ENCODE assay signal across 9 mouse cellular contexts in the genomic region with DNA sequence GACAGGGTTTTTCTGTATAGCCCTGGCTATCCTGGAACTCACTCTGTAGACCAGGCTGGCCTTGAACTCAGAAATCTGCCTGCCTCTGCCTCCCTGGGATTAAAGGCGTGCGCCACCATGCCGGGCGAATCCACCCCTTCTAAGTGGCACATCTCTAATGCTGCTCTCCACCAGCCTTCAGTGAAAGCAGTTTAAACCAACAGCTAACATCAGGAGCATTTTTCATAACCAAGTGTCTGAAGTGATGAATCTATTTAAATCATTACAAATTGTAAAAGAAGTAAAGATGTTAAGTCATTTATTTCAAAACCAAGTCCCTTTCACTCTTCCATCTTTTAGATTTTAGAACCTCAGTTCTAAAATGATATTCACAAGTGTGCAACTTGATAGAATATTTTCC. TPM values are rescaled to one million over a fixed set of nuclear protein-coding genes. Genes with fewer than 3 reads are reported as not detected.
DNase-seq lines count a peak whose midpoint lies in the region; ATAC-seq lines count a peak whose summit lies in the region.
"Had no signal": no experiment of that assay in that cellular context is flagged by ENCODE, and none has a peak within 500 bp of the region (broad histone marks: within the 10 kb centered on the region; RNA-seq: fewer than 3 reads in every experiment).

No protein-coding gene starts in this region.

- H3K9ac ChIP-seq in heart, embryonic 12.5 days: no peak overlapping the region
- H3K9ac ChIP-seq in lung, embryonic 16.5 days (ENCODE audit: low read length): peak overlapping the region; percentile 78; the same call in 1 of the 2 replicates
- H3K9ac ChIP-seq in limb, embryonic 11.5 days (ENCODE audit: low read length): no peak overlapping the region
- peak overlapping the region; percentile 75; the same call in 1 of the 2 replicates for H3K9ac ChIP-seq in stomach, embryonic 16.5 days (ENCODE audit: low read length)

- H3K36me3 ChIP-seq in heart, embryonic 12.5 days: no peaks in the 10 kb centered on the region
- H3K36me3 ChIP-seq in lung, embryonic 16.5 days (ENCODE audit: control insufficient read depth, insufficient read depth, low read length): no peaks in the 10 kb centered on the region
- H3K36me3 ChIP-seq in limb, embryonic 11.5 days (ENCODE audit: control insufficient read depth, insufficient read depth, low read length): no peaks in the 10 kb centered on the region
- H3K36me3 ChIP-seq in stomach, embryonic 16.5 days (ENCODE audit: control insufficient read depth, insufficient read depth, low read length): no peaks in the 10 kb centered on the region

- H3K4me2 ChIP-seq in heart, embryonic 12.5 days: peak overlapping the region; percentile 73
- peak overlapping the region; percentile 74 for H3K4me2 ChIP-seq in lung, embryonic 16.5 days (ENCODE audit: low read depth, low read length)
- peak overlapping the region; percentile 61; the same call in 1 of the 2 replicates for H3K4me2 ChIP-seq in limb, embryonic 11.5 days (ENCODE audit: low read depth, severe bottlenecking)
- peak overlapping the region; percentile 50 for H3K4me2 ChIP-seq in stomach, embryonic 16.5 days (ENCODE audit: low read depth, low read length)

- peak overlapping the region; percentile 52 for H3K4me3 ChIP-seq in heart, embryonic 12.5 days
- peak overlapping the region; percentile 66 for H3K4me3 ChIP-seq in lung, embryonic 16.5 days (ENCODE audit: low read length)
- no peak overlapping the region for H3K4me3 ChIP-seq in limb, embryonic 11.5 days (ENCODE audit: low read depth, low read length)
- H3K4me3 ChIP-seq in stomach, embryonic 16.5 days (replicated peaks; ENCODE audit: low read length): peak overlapping the region; percentile 61

- no peaks in the 10 kb centered on the region for H3K9me3 ChIP-seq in heart, embryonic 12.5 days (replicated peaks)
- no peaks in the 10 kb centered on the region for H3K9me3 ChIP-seq in lung, embryonic 16.5 days (ENCODE audit: control insufficient read depth, low read length)
- H3K9me3 ChIP-seq in limb, embryonic 11.5 days (ENCODE audit: control insufficient read depth, low read length): no peaks in the 10 kb centered on the region
- H3K9me3 ChIP-seq in stomach, embryonic 16.5 days (replicated peaks; ENCODE audit: control insufficient read depth, low read length): no peaks in the 10 kb centered on the region

- DNase-seq in heart, adult 8-10 months (ENCODE audit: low spot score): no peak
- DNase-seq in lung, postnatal 14 days: no peak
- no peak for DNase-seq in limb, embryonic 11.5 days (ENCODE audit: low spot score)
- DNase-seq in right cerebral cortex, postnatal 14 days: no peak

- WGBS in heart, embryonic 12.5 days: 88% methylated on average over 4 of the region's 4 CpGs
- 92% methylated on average over 4 of the region's 4 CpGs for WGBS in lung, embryonic 16.5 days
- WGBS in limb, embryonic 11.5 days: 93% methylated on average over 4 of the region's 4 CpGs
- WGBS in stomach, embryonic 16.5 days: 93% methylated on average over 4 of the region's 4 CpGs

- no peaks in the 10 kb centered on the region for H3K4me1 ChIP-seq in heart, embryonic 12.5 days (replicated peaks)
- H3K4me1 ChIP-seq in lung, embryonic 16.5 days (replicated peaks; ENCODE audit: control insufficient read depth, insufficient read depth, low read length): peaks cover 4% of the 10 kb centered on the region
- no peaks in the 10 kb centered on the region for H3K4me1 ChIP-seq in limb, embryonic 11.5 days (ENCODE audit: control insufficient read depth, insufficient read depth, low read length)
- peaks cover 5% of the 10 kb centered on the region for H3K4me1 ChIP-seq in stomach, embryonic 16.5 days (ENCODE audit: control insufficient read depth, insufficient read depth, low read length)

- no peak for ATAC-seq in heart, embryonic 12.5 days (ENCODE audit: insufficient number of reproducible peaks, low FRiP score)
- ATAC-seq in lung, embryonic 16.5 days (ENCODE audit: low read depth): no peak
- ATAC-seq in limb, embryonic 11.5 days (ENCODE audit: insufficient number of reproducible peaks, low FRiP score, low TSS enrichment, low read depth): no peak
- no peak for ATAC-seq in stomach, embryonic 16.5 days (ENCODE audit: insufficient read depth, low FRiP score)
- no peak for ATAC-seq in megakaryocyte-erythroid progenitor cell, adult 5-6 weeks (replicated peaks; ENCODE audit: low FRiP score, low TSS enrichment, poor library complexity, severe bottlenecking)
- ATAC-seq: CD4-positive, CD25-positive, alpha-beta regulatory T cell, adult 4 months had no signal

- no peaks in the 10 kb centered on the region for H3K27me3 ChIP-seq in heart, embryonic 12.5 days (replicated peaks)
- H3K27me3 ChIP-seq in lung, embryonic 16.5 days (ENCODE audit: control insufficient read depth, insufficient read depth, low read depth, low read length): no peaks in the 10 kb centered on the region
- no peaks in the 10 kb centered on the region for H3K27me3 ChIP-seq in limb, embryonic 11.5 days (ENCODE audit: control insufficient read depth, insufficient read depth, low read length)
- H3K27me3 ChIP-seq in stomach, embryonic 16.5 days (ENCODE audit: control insufficient read depth, insufficient read depth, low read length): no peaks in the 10 kb centered on the region

- H3K27ac ChIP-seq in heart, embryonic 12.5 days (ENCODE audit: poor library complexity, severe bottlenecking): no peak overlapping the region
- H3K27ac ChIP-seq in lung, embryonic 16.5 days (ENCODE audit: low read length): no peak overlapping the region
- no peak overlapping the region for H3K27ac ChIP-seq in limb, embryonic 11.5 days (replicated peaks; ENCODE audit: low read depth, low read length)
- peak overlapping the region; percentile 94; the same call in 1 of the 2 replicates for H3K27ac ChIP-seq in stomach, embryonic 16.5 days (ENCODE audit: low read length)

RNA-seq across cellular contexts. Expression of gene Pla2g4a, which starts 0.8 kb away (rescaled TPM):
- polyA plus RNA-seq in heart, embryonic 12.5 days (2016; fragmentation: Nextera tagmentation; extraction: Ambion mirVana): 6.9 and 7.2 TPM in 2 replicates
- 1 to 10 TPM; 2.5 to 4.5 (median 2.9) TPM for total RNA-seq in heart, adult 8-10 months (2022)
- polyA plus RNA-seq in lung, embryonic 16.5 days (2015; fragmentation: Nextera tagmentation; extraction: Ambion mirVana): 13.7 and 14.4 TPM in 2 replicates
- polyA plus RNA-seq in limb, embryonic 11.5 days (2014; fragmentation: Nextera tagmentation; extraction: Ambion mirVana): 10.0 and 11.9 TPM in 2 replicates
- polyA plus RNA-seq in stomach, embryonic 16.5 days (2015; fragmentation: Nextera tagmentation; extraction: Ambion mirVana): 45.6 and 52.2 TPM in 2 replicates
- total RNA-seq in megakaryocyte-erythroid progenitor cell, adult 5-6 weeks (2014; fragmentation: Nextera tagmentation): 14.5 and 16.9 TPM in 2 replicates
- total RNA-seq in megakaryocyte-erythroid progenitor cell, adult 5-6 weeks (2017): 80.7 and 82.2 TPM in 2 replicates
- polyA plus RNA-seq: CD4-positive, CD25-positive, alpha-beta regulatory T cell, adult 4 months had no signal

Comparison
In these comparisons a context has a peak if more than half of its experiments do, and no peak if none do; other contexts are left out.
1. H3K9ac ChIP-seq: peak in lung, embryonic 16.5 days (single experiment) and stomach, embryonic 16.5 days (single experiment); none in heart, embryonic 12.5 days (single experiment) and limb, embryonic 11.5 days (single experiment).
2. Peak in every context shown above with its lines, with median percentiles within 50 percentile points of each other: H3K4me2 ChIP-seq.